Mouse (Mus musculus) embryonic facial prominence, embryonic 14.5 days (tissue): ENCODE measurements around the gene Abhd2. TPM values are rescaled to one million over a fixed set of nuclear protein-coding genes. Genes with fewer than 3 reads are reported as not detected.

Experiments
- ATAC-seq: fragments of 200-750 bp; cut with Nextera tagmentation; 2 replicates; pipeline ENCODE4 v1.8.0; 2017; ENCODE audit warnings: low read depth, moderate number of reproducible peaks, moderate TSS enrichment
- DNase-seq: peaks from one replicate; pipeline ENCODE4 v3.0.0-alpha.2; 2015; ENCODE audit warnings: low spot score
- H3K27ac ChIP-seq: fragments of 300-500 bp; sonication (generic); replicated peaks from 2 replicates; pipeline ENCODE4 v1.5.1; 2014; ENCODE audit warnings: low read depth, mild to moderate bottlenecking, low read length, moderate library complexity
- H3K27me3 ChIP-seq: fragments of 300-500 bp; sonication (generic); replicated peaks from 2 replicates; pipeline ENCODE4 v1.6.1; 2014; ENCODE audit warnings: low read length; ENCODE audit not compliant: control insufficient read depth, insufficient read depth
- H3K36me3 ChIP-seq: fragments of 300-500 bp; sonication (generic); 2 replicates; pipeline ENCODE4 v1.6.1; 2014; ENCODE audit warnings: low read length, mixed read lengths; ENCODE audit not compliant: control insufficient read depth, insufficient read depth
- H3K4me1 ChIP-seq: fragments of 300-500 bp; sonication (generic); 2 replicates; pipeline ENCODE4 v1.6.1; 2014; ENCODE audit warnings: antibody characterized with exemption, low read length; ENCODE audit not compliant: control insufficient read depth, insufficient read depth
- H3K4me2 ChIP-seq: fragments of 300-500 bp; sonication (generic); 2 replicates; pipeline ENCODE4 v1.6.1; 2014; ENCODE audit warnings: low read depth, mild to moderate bottlenecking, low read length, moderate library complexity, mixed read lengths
- H3K4me3 ChIP-seq: fragments of 300-500 bp; sonication (generic); 2 replicates; pipeline ENCODE4 v1.5.1; 2014; ENCODE audit warnings: low read depth, mild to moderate bottlenecking, low read length
- H3K9ac ChIP-seq: fragments of 300-500 bp; sonication (generic); 2 replicates; pipeline ENCODE4 v1.6.1; 2014; ENCODE audit warnings: low read depth, mild to moderate bottlenecking, low read length, moderate library complexity, mixed read lengths
- H3K9me3 ChIP-seq: fragments of 300-500 bp; sonication (generic); 2 replicates; pipeline ENCODE4 v1.6.1; 2016; ENCODE audit warnings: low read length; ENCODE audit not compliant: control insufficient read depth
- WGBS: fragments of 180-500 bp; shearing (Covaris S2); extraction: QIAGEN DNeasy Blood & Tissue Kit; methylation state at CpG from one replicate; pipeline ENCODE4 v1.1.7; 2014; 5-methylcytosine and 5-hydroxymethylcytosine counted together
- polyA plus RNA-seq: library from polyadenylated mRNA; unstranded; fragments of >200 nt; fragmentation: Nextera tagmentation; extraction: Ambion mirVana; gene quantifications from 2 replicates; pipeline ENCODE4 v1.2.1, GENCODE M21; 2014

Gene Abhd2
- polyA plus RNA-seq: 14.2 and 14.5 TPM in 2 replicates

DNA sequence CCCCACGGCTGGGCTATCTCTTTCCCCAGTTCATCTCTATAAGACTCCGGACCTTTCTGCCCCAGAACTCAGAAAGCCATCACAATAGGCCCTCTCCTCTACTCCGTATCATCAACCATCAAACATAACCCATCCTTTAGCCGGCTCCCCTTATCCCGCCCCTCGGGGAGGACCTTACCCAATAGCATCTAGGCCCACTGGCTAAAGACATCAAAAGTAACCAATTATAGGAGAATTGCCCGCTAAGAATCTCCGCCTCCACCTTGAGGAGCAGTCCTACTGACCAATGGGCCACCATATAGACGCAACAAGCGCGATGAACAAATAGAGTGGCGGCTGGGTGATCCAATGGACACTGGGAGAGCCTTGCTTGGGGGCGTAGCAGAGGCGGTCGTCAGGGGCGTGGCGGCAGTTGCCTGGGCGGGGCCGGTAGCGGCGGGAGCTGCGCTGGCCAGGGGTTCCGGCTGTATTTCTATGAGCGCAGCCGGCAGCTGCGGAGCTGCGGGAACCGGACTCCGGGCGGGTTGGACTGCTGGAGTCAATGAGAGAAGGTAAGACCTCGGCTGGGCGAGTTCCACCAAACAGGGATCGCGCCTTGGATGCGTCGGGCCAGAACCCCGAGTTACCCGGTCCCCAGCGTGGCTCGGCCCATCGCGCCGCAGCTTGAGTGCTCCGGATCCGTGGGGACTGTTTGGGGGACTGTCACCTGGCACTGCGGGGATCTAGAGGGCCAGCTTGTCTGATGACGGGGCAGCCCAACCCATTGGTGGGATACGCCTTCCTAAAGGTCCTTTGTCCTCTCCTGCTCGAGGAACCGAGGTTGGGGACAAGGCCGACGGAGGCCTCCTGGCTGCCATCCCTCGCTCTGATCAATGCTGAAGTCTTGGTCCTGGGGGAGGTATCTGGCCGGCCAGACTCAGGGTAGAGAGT is at the start of gene Abhd2:
Gene Abhd2 (plus strand): TSS at position 411 of the 930 bp plus-strand sequence.
- peak; percentile 99 for DNase-seq
- Histone ChIP-seq H3K36me3 (no peaks in the 10 kb centered on the region), H3K4me2 (peak within 1 kb of the TSS; percentile 84), H3K27me3 (no peaks in the 10 kb centered on the region), H3K4me3 (peak within 1 kb of the TSS; percentile 77), H3K9ac (peak within 1 kb of the TSS; percentile 81), H3K27ac (peak within 1 kb of the TSS; percentile 79), H3K4me1 (peaks cover 12% of the 10 kb centered on the region), H3K9me3 (no peaks in the 10 kb centered on the region)
- under 1% methylated on average over 49 of the region's 54 CpGs for WGBS
- ATAC-seq: peak; percentile 100

DNA sequence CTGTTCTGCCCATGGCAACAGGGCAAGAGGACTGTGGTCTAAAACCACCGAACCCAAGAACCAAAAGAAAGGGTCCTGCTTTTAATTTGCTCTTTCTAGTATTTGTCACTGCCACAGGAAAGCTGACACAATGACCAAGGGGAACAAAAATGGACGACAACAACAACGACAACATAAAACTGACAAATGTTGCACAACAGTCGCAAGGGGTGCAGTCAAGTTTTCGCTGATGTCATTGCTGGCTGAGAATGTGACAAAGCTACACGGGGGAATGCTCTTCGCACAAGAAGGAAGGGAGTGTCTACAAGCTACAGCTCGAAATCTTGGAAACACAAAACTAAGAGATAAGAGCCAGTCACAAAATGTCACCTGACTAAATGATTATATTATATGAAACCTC is 47.5 kb upstream of the Abhd2 start:
- DNase-seq (no peak), ATAC-seq (no peak)
- Histone ChIP-seq H3K4me3 (no peak overlapping the region), H3K9me3 (no peaks in the 10 kb centered on the region), H3K27me3 (no peaks in the 10 kb centered on the region), H3K36me3 (no peaks in the 10 kb centered on the region), H3K4me1 (no peaks in the 10 kb centered on the region), H3K9ac (no peak overlapping the region), H3K27ac (no peak overlapping the region), H3K4me2 (no peak overlapping the region)
- WGBS: 85% methylated on average over 8 of the region's 8 CpGs

DNA sequence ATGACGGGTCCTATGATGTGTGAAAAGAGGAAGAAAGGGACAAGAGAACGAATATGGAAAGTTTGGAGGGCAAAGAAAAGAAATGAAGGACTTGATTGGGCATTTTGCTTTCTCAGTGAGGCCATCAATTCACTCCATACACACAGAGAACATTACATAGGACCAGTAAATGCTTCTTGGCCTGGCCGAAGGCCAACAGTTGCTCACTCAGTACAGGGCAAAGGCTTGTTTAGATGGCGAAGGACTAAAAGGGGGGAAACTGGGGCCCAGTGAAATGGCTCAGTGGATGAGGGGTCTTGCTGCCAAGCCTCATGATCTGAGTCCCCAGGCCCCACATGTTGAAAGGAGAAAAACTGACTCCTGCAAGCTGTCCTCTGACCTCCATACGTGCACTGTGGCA is 46.8 kb upstream of the Abhd2 start:
- no peaks in the 10 kb centered on the region for H3K36me3 ChIP-seq
- no peak overlapping the region for H3K4me2 ChIP-seq
- H3K27me3 ChIP-seq: no peaks in the 10 kb centered on the region
- 84% methylated on average over 5 of the region's 5 CpGs for WGBS
- no peak for ATAC-seq
- H3K4me1 ChIP-seq: no peaks in the 10 kb centered on the region
- H3K27ac ChIP-seq: no peak overlapping the region
- H3K4me3 ChIP-seq: no peak overlapping the region
- H3K9me3 ChIP-seq: no peaks in the 10 kb centered on the region
- no peak for DNase-seq
- no peak overlapping the region for H3K9ac ChIP-seq

DNA sequence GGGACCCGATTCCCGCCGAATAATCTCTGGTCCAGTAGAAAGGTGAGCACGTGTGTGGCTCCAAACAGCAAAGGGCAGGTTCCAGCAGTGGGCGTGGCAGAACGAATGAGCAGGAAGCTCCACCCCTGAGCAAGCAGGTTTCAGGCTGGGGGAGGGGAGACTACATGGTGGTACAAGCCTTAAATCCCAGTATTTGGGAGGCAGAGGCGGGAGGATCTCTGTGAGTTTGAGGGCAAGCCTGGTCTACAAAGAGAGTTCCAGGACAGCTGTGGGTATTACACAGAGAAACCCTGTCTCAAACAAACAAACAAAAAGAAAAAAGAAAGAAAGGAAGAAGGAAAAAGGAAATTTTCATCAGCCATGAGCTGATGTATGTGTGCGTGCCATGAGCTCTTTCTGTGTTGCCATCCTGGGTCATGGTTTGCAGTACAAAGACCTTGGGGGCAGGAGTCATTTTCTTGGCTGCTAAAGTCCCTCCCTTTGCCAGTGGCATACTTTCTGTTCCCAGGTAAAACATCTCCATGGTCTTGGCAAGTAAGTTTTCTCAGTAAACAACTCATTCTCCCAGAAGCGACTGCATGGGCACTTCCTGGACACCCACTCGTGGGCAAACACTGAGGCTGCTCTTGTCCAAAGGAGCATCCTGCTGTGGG is 46.0 kb upstream of the Abhd2 start:
- no peak overlapping the region for H3K9ac ChIP-seq
- H3K4me3 ChIP-seq: no peak overlapping the region
- DNase-seq (no peak), ATAC-seq (no peak)
- 87% methylated on average over 6 of the region's 10 CpGs for WGBS
- H3K4me2 ChIP-seq: no peak overlapping the region
- H3K27ac ChIP-seq: no peak overlapping the region
- H3K4me1 ChIP-seq: no peaks in the 10 kb centered on the region
- no peaks in the 10 kb centered on the region for H3K36me3 ChIP-seq
- H3K9me3 ChIP-seq: no peaks in the 10 kb centered on the region
- no peaks in the 10 kb centered on the region for H3K27me3 ChIP-seq

DNA sequence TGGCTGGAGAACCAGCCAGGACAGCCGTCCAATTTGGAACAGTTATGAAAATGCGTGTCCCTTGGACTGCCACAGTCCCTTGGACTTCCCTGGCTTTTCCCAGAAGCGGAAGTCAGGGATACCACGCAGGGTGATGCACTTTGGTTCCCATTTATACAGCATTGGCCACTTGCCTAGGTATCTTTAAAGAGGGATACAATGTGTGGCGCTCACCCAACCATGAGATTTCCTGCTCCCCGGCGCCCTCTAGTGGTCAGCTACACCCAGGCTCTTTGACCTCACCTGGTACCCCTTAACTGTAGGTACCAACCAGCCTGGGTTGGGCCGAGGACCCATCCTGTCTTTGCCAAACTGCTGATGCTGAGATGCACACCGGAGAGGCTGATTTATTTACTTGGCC is 44.5 kb upstream of the Abhd2 start:
- H3K36me3 ChIP-seq: no peaks in the 10 kb centered on the region
- no peaks in the 10 kb centered on the region for H3K4me1 ChIP-seq
- no peaks in the 10 kb centered on the region for H3K27me3 ChIP-seq
- DNase-seq (peak; percentile 57), ATAC-seq (no peak)
- no peak overlapping the region for H3K27ac ChIP-seq
- no peak overlapping the region for H3K4me2 ChIP-seq
- H3K9me3 ChIP-seq: no peaks in the 10 kb centered on the region
- 29% methylated on average over 9 of the region's 9 CpGs for WGBS
- no peak overlapping the region for H3K9ac ChIP-seq
- H3K4me3 ChIP-seq: no peak overlapping the region

DNA sequence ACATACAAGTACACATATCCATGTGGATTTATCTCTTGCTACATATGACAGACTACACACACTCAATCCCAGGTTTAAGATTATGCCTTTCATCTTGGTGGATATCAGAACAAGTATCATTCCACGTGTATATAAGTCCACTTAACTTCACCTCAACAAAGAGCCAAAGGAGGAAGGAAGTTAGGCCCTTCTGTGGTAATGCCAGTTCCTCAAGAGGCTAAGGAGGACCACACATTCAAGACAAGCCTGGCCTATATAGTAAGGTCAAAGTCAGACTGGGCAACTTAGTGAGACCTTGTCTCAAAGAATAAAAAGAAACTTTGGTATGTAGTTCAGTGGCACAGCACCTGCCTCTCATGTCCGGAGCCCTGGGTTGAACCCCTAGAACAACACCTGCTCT is 41.4 kb upstream of the Abhd2 start:
- DNase-seq (no peak), ATAC-seq (no peak)
- no peaks in the 10 kb centered on the region for H3K9me3 ChIP-seq
- no peak overlapping the region for H3K9ac ChIP-seq
- H3K27me3 ChIP-seq: no peaks in the 10 kb centered on the region
- H3K4me2 ChIP-seq: no peak overlapping the region
- no peaks in the 10 kb centered on the region for H3K4me1 ChIP-seq
- H3K36me3 ChIP-seq: no peaks in the 10 kb centered on the region
- H3K27ac ChIP-seq: no peak overlapping the region
- H3K4me3 ChIP-seq: no peak overlapping the region
- 78% methylated on average over 2 of the region's 2 CpGs for WGBS

DNA sequence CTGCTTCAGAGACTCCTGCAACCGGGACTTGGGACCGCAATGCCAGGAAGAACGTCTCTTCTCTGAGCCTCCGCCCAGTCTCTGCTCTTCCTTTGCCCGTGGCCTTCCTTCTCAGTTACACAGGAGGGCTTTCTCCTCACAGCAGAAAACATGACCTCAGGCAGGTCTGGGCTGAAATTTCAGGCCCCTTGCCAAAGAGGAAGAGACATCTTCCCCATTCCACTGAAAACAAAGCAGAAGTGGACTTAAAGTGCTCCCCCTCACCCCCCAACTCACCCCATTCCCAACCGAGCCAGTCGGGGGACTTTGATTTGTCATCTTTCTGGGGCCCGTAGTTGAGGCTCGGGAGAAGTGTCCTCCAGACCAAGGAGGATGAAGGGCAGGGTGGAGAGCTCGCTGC is 41.0 kb upstream of the Abhd2 start:
- no peak overlapping the region for H3K9ac ChIP-seq
- H3K9me3 ChIP-seq: no peaks in the 10 kb centered on the region
- no peak for DNase-seq
- H3K4me2 ChIP-seq: no peak overlapping the region
- H3K4me1 ChIP-seq: no peaks in the 10 kb centered on the region
- no peak overlapping the region for H3K27ac ChIP-seq
- H3K4me3 ChIP-seq: no peak overlapping the region
- 73% methylated on average over 10 of the region's 10 CpGs for WGBS
- no peaks in the 10 kb centered on the region for H3K36me3 ChIP-seq
- no peaks in the 10 kb centered on the region for H3K27me3 ChIP-seq
- no peak for ATAC-seq

DNA sequence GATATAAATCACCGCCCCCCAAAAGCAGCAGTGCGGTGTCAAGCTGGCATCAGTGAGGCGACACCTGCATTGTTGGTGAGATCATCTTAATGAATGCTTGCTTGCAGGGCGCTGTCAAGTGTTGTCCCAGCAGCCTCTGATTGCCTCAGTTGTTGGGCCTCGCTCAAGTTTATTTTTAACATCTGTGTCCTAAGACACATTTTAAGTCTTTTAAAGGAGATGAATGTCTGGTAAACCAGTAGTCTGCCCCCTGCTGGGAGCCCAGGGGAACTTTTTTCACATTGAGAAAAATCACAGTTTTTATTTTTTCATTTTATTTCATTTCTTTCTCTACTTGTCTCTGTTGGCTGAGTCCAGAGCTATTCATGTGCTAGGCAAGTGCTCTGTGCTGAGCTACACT is 34.3 kb upstream of the Abhd2 start:
- Histone ChIP-seq H3K27me3 (no peaks in the 10 kb centered on the region), H3K4me1 (no peaks in the 10 kb centered on the region), H3K27ac (no peak overlapping the region), H3K9me3 (no peaks in the 10 kb centered on the region), H3K9ac (no peak overlapping the region), H3K36me3 (no peaks in the 10 kb centered on the region), H3K4me2 (no peak overlapping the region), H3K4me3 (no peak overlapping the region)
- no peak for ATAC-seq
- 78% methylated on average over 5 of the region's 5 CpGs for WGBS
- peak; percentile 44 for DNase-seq
